Mouse (Mus musculus): ENCODE measurements at regions not wholly inside any gene's neighbourhood (a gene's known extent, or its start where the extent isn't known, plus 50 kb on each side); places are given as distances from the start of the nearest gene placed in this dataset.
"Not testable (repeated sequence)": the region's sequence is repeated elsewhere in the genome, so short reads cannot be mapped to it uniquely, and the experiment has no call there.

- no peak overlapping the region for H3K4me3 ChIP-seq
- H3K27me3 ChIP-seq (replicated peaks), result no peaks in the 10 kb centered on the region
- H3K27ac ChIP-seq (replicated peaks), result no peak overlapping the region
- H3K9ac ChIP-seq, result no peak overlapping the region
- 73% methylated on average over 5 of the region's 5 CpGs for WGBS
- H3K4me1 ChIP-seq, result peaks cover 8% of the 10 kb centered on the region; the same call in 1 of the 2 replicates
- H3K36me3 ChIP-seq, result no peaks in the 10 kb centered on the region
- no peaks in the 10 kb centered on the region for H3K9me3 ChIP-seq
- no peak overlapping the region for H3K4me2 ChIP-seq
- no peak for ATAC-seq (ENCODE audit: extremely low read depth, insufficient number of reproducible peaks, low FRiP score, low TSS enrichment)
Observed at GRCm38 (mm10) chr10:25622585-25622984, 86.5 kb upstream of the Smlr1 start.

GRCm38 (mm10) chr10:25621747-25622134, 85.7 kb upstream of the Smlr1 start:
- H3K27me3 ChIP-seq (replicated peaks); H3K9ac ChIP-seq; H3K4me1 ChIP-seq; H3K27ac ChIP-seq (replicated peaks); ATAC-seq (ENCODE audit: extremely low read depth, insufficient number of reproducible peaks, low FRiP score, low TSS enrichment); H3K4me3 ChIP-seq; H3K9me3 ChIP-seq; H3K4me2 ChIP-seq; H3K36me3 ChIP-seq: not testable (repeated sequence)
- 70% methylated on average over 1 of the region's 1 CpGs for WGBS

- Histone ChIP-seq H3K4me1 (peaks cover 8% of the 10 kb centered on the region; the same call in 1 of the 2 replicates), H3K9ac (no peak overlapping the region), H3K9me3 (no peaks in the 10 kb centered on the region), H3K27ac (replicated peaks) (no peak overlapping the region), H3K36me3 (no peaks in the 10 kb centered on the region), H3K27me3 (replicated peaks) (no peaks in the 10 kb centered on the region), H3K4me3 (no peak overlapping the region), H3K4me2 (no peak overlapping the region)
- ATAC-seq (ENCODE audit: extremely low read depth, insufficient number of reproducible peaks, low FRiP score, low TSS enrichment), result no peak
- 59% methylated on average over 10 of the region's 10 CpGs for WGBS
Observed at GRCm38 (mm10) chr10:25620939-25621746, 85.1 kb upstream of the Smlr1 start.

- H3K27me3 ChIP-seq (replicated peaks), result no peaks in the 10 kb centered on the region
- 86% methylated on average over 2 of the region's 2 CpGs for WGBS
- ATAC-seq (ENCODE audit: extremely low read depth, insufficient number of reproducible peaks, low FRiP score, low TSS enrichment), result no peak
Observed at GRCm38 (mm10) chr10:25619702-25620101, 83.6 kb upstream of the Smlr1 start.

GRCm38 (mm10) chr10:25601471-25601870, 65.4 kb upstream of the Smlr1 start:
- Histone ChIP-seq H3K4me1 (no peaks in the 10 kb centered on the region), H3K27me3 (replicated peaks) (no peaks in the 10 kb centered on the region), H3K27ac (replicated peaks) (no peak overlapping the region), H3K36me3 (no peaks in the 10 kb centered on the region), H3K9me3 (no peaks in the 10 kb centered on the region), H3K4me3 (no peak overlapping the region), H3K4me2 (no peak overlapping the region), H3K9ac (no peak overlapping the region)
- no peak for ATAC-seq (ENCODE audit: extremely low read depth, insufficient number of reproducible peaks, low FRiP score, low TSS enrichment)
- 75% methylated on average over 2 of the region's 2 CpGs for WGBS

More at GRCm38 (mm10) chr10:25619702-25620101, 83.6 kb upstream of the Smlr1 start:
- Histone ChIP-seq H3K9me3 (no peaks in the 10 kb centered on the region), H3K4me1 (peaks cover 8% of the 10 kb centered on the region; the same call in 1 of the 2 replicates), H3K9ac (no peak overlapping the region), H3K27ac (replicated peaks) (no peak overlapping the region), H3K4me3 (no peak overlapping the region), H3K4me2 (no peak overlapping the region), H3K36me3 (no peaks in the 10 kb centered on the region)

- H3K27ac ChIP-seq (replicated peaks), result no peak overlapping the region
- no peaks in the 10 kb centered on the region for H3K27me3 ChIP-seq (replicated peaks)
- no peaks in the 10 kb centered on the region for H3K9me3 ChIP-seq
- no peak overlapping the region for H3K9ac ChIP-seq
- ATAC-seq (ENCODE audit: extremely low read depth, insufficient number of reproducible peaks, low FRiP score, low TSS enrichment), result no peak
- 79% methylated on average over 2 of the region's 2 CpGs for WGBS
- H3K4me3 ChIP-seq, result no peak overlapping the region
- no peaks in the 10 kb centered on the region for H3K4me1 ChIP-seq
- no peak overlapping the region for H3K4me2 ChIP-seq
- H3K36me3 ChIP-seq, result no peaks in the 10 kb centered on the region
Observed at GRCm38 (mm10) chr10:25589316-25589645, 53.2 kb upstream of the Smlr1 start.

GRCm38 (mm10) chr10:25588611-25589315, 52.7 kb upstream of the Smlr1 start:
- H3K9ac ChIP-seq, result no peak overlapping the region
- no peak overlapping the region for H3K4me2 ChIP-seq
- H3K4me1 ChIP-seq, result no peaks in the 10 kb centered on the region
- no peak overlapping the region for H3K4me3 ChIP-seq
- H3K27me3 ChIP-seq (replicated peaks), result no peaks in the 10 kb centered on the region
- no peak overlapping the region for H3K27ac ChIP-seq (replicated peaks)
- 80% methylated on average over 12 of the region's 12 CpGs for WGBS
- no peak for ATAC-seq (ENCODE audit: extremely low read depth, insufficient number of reproducible peaks, low FRiP score, low TSS enrichment)
- no peaks in the 10 kb centered on the region for H3K9me3 ChIP-seq
- H3K36me3 ChIP-seq, result no peaks in the 10 kb centered on the region
